7 mouse cellular contexts compared by ENCODE assay signal in the genomic region with DNA sequence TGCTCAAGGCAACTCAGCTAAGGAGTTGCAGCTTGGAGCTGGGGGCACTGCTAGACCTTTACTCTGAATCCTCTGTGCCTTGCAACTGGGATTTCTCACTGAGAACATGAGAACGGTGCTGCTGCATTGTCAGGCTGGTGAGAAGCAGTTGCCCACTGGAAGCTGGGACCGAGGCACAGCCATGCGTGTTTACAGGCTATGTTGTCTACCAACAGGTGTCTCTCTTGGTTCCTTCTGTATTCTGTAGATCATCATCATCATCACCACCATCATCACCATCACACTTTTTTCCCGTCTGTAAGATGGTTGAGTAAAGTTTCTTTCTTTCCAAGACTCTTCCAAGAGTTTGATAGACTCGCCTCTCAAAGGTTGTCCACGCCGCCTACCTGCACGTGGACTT. TPM values are rescaled to one million over a fixed set of nuclear protein-coding genes. Genes with fewer than 3 reads are reported as not detected.
DNase-seq lines count a peak whose midpoint lies in the region; ATAC-seq and TF ChIP-seq lines count a peak whose summit lies in the region.

A gene (plus strand): TSS at position 301 of the 400 bp plus-strand sequence.

- in situ Hi-C loops in ES-E14 (cut with MboI; ENCODE audit: low sequenced_read_pairs in 2 of 2, unreplicated experiment in 2 of 2) = loop anchor here (10.0 kb wide), 1 partner anchor 63 kb away; no protein-coding TSS in a partner anchor

- no peak within 1 kb of the TSS for H3K4me3 ChIP-seq in ES-E14 (ENCODE audit: insufficient read depth in 1 of 2, low read depth in 1 of 2, low read length in 2 of 2, poor library complexity in 1 of 2, severe bottlenecking in 1 of 2)
- H3K4me3 ChIP-seq in forebrain, embryonic 16.5 days (replicated peaks; ENCODE audit: low read length) = no peak within 1 kb of the TSS
- no peak within 1 kb of the TSS for H3K4me3 ChIP-seq in hindbrain, embryonic 14.5 days (replicated peaks; ENCODE audit: low read length)
- H3K4me3 ChIP-seq in liver, embryonic 16.5 days (ENCODE audit: low read depth, low read length) = no peak within 1 kb of the TSS

- no peak within 1 kb of the TSS for H3K9ac ChIP-seq in ES-E14 (ENCODE audit: insufficient read depth, low read depth, low read length, poor library complexity, severe bottlenecking)
- no peak within 1 kb of the TSS for H3K9ac ChIP-seq in forebrain, embryonic 16.5 days (replicated peaks; ENCODE audit: low read depth, low read length)
- H3K9ac ChIP-seq in hindbrain, embryonic 14.5 days = no peak within 1 kb of the TSS
- no peak within 1 kb of the TSS for H3K9ac ChIP-seq in liver, embryonic 16.5 days (ENCODE audit: low read depth, low read length)

- H3K36me3 ChIP-seq in ES-E14 (ENCODE audit: control insufficient read depth, insufficient read depth, low read length, poor library complexity, severe bottlenecking) = no peaks in the 10 kb centered on the region
- H3K36me3 ChIP-seq in forebrain, embryonic 16.5 days (ENCODE audit: control insufficient read depth, insufficient read depth) = no peaks in the 10 kb centered on the region
- no peaks in the 10 kb centered on the region for H3K36me3 ChIP-seq in hindbrain, embryonic 14.5 days (replicated peaks; ENCODE audit: control insufficient read depth, insufficient read depth)
- no peaks in the 10 kb centered on the region for H3K36me3 ChIP-seq in liver, embryonic 16.5 days (ENCODE audit: control insufficient read depth, insufficient read depth)

- no peak within 1 kb of the TSS for H3K4me2 ChIP-seq in forebrain, embryonic 16.5 days (ENCODE audit: low read length)
- no peak within 1 kb of the TSS for H3K4me2 ChIP-seq in hindbrain, embryonic 14.5 days (replicated peaks)
- H3K4me2 ChIP-seq in liver, embryonic 16.5 days (ENCODE audit: low read depth, low read length) = no peak within 1 kb of the TSS

- ATAC-seq in CD4-positive, CD25-positive, alpha-beta regulatory T cell, adult 4 months = no peak
- no peak for ATAC-seq in forebrain, embryonic 16.5 days
- no peak for ATAC-seq in hindbrain, embryonic 14.5 days (ENCODE audit: low FRiP score)
- no peak for ATAC-seq in liver, embryonic 16.5 days (ENCODE audit: low read depth)

- H3K4me1 ChIP-seq in ES-E14 (ENCODE audit: control insufficient read depth in 2 of 2, insufficient read depth in 2 of 2, low read length in 2 of 2, poor library complexity in 1 of 2) = peaks cover 6 to 17% of the 10 kb centered on the region in 2 experiments; a peak in 3 of 4 replicates
- H3K4me1 ChIP-seq in forebrain, embryonic 16.5 days (replicated peaks; ENCODE audit: control insufficient read depth, insufficient read depth, low read length) = no peaks in the 10 kb centered on the region
- no peaks in the 10 kb centered on the region for H3K4me1 ChIP-seq in hindbrain, embryonic 14.5 days (replicated peaks; ENCODE audit: control insufficient read depth, insufficient read depth, low read length)
- peaks cover 5% of the 10 kb centered on the region for H3K4me1 ChIP-seq in liver, embryonic 16.5 days (ENCODE audit: control insufficient read depth, low read depth, low read length)

- H3K9me3 ChIP-seq in ES-E14 (ENCODE audit: control insufficient read depth, insufficient read depth, low read depth, low read length) = no peaks in the 10 kb centered on the region
- H3K9me3 ChIP-seq in forebrain, embryonic 16.5 days (ENCODE audit: control insufficient read depth, low read length) = no peaks in the 10 kb centered on the region
- no peaks in the 10 kb centered on the region for H3K9me3 ChIP-seq in hindbrain, embryonic 14.5 days (ENCODE audit: control insufficient read depth, low read length)
- H3K9me3 ChIP-seq in liver, embryonic 16.5 days (replicated peaks; ENCODE audit: control insufficient read depth, low read length) = no peaks in the 10 kb centered on the region

- DNase-seq in ES-E14 (ENCODE audit: low read depth, low spot score) = no peak
- no peak for DNase-seq in hindbrain, embryonic 14.5 days (ENCODE audit: low spot score)
- DNase-seq in right cerebral cortex, postnatal 10 days (ENCODE audit: low spot score in 2 of 2) = no peak
- DNase-seq in c-Kit-positive CD71-positive TER-119-positive erythroid progenitor cells, embryonic 14.5 days (ENCODE audit: low spot score) = no peak

- no peak within 1 kb of the TSS for H3K27ac ChIP-seq in ES-E14 (ENCODE audit: insufficient read depth, low read depth, low read length, poor library complexity, severe bottlenecking)
- H3K27ac ChIP-seq in forebrain, embryonic 16.5 days (ENCODE audit: low read length) = no peak within 1 kb of the TSS
- H3K27ac ChIP-seq in hindbrain, embryonic 14.5 days = no peak within 1 kb of the TSS
- no peak within 1 kb of the TSS for H3K27ac ChIP-seq in liver, embryonic 16.5 days (ENCODE audit: low read length)

- no peaks in the 10 kb centered on the region for H3K27me3 ChIP-seq in forebrain, embryonic 16.5 days (replicated peaks; ENCODE audit: control insufficient read depth, insufficient read depth, low read length)
- H3K27me3 ChIP-seq in hindbrain, embryonic 14.5 days (ENCODE audit: control insufficient read depth, insufficient read depth, low read length) = no peaks in the 10 kb centered on the region
- no peaks in the 10 kb centered on the region for H3K27me3 ChIP-seq in liver, embryonic 16.5 days (ENCODE audit: control insufficient read depth, insufficient read depth, low read depth, low read length)

- 94% methylated on average over 8 of the region's 8 CpGs for WGBS in forebrain, embryonic 16.5 days
- WGBS in hindbrain, embryonic 14.5 days = 96% methylated on average over 8 of the region's 8 CpGs
- 77% methylated on average over 8 of the region's 8 CpGs for WGBS in liver, embryonic 16.5 days (ENCODE audit: insufficient replicate concordance)

TF ChIP-seq in ES-E14, 5 proteins besides CTCF, POLR2A, EP300 and RAD21:
- TF ChIP-seq CHD2 (IDR thresholded peaks at IDR 0.05; ENCODE audit: low read depth, low read length) (no peak), HCFC1 (IDR thresholded peaks at IDR 0.05; ENCODE audit: borderline replicate concordance, insufficient read depth, low read length) (no peak), ZNF384 (IDR thresholded peaks at IDR 0.05; ENCODE audit: low read depth, low read length) (no peak), ZC3H11A (IDR thresholded peaks at IDR 0.05; ENCODE audit: borderline replicate concordance, low read depth, low read length) (no peak), MAFK (IDR thresholded peaks at IDR 0.05; ENCODE audit: insufficient read depth, low read depth, low read length) (no peak)

RNA-seq across cellular contexts. Expression of the gene that starts here (rescaled TPM):
- 10 to 100 TPM; 28.1 to 40.3 TPM for polyA plus RNA-seq in CD4-positive, CD25-positive, alpha-beta regulatory T cell, adult 4 months (2017; shearing (Covaris generic))
- total RNA-seq in ES-E14 (2012; rRNA removed) = 30.1 and 51.5 TPM in 2 replicates
- polyA plus RNA-seq in forebrain, embryonic 16.5 days (2015; fragmentation: Nextera tagmentation; extraction: Ambion mirVana) = 345 and 364 TPM in 2 replicates
- 280 and 287 TPM in 2 replicates for polyA plus RNA-seq in hindbrain, embryonic 14.5 days (2014; fragmentation: Nextera tagmentation; extraction: Ambion mirVana)
- polyA plus RNA-seq in liver, embryonic 16.5 days (2015; fragmentation: Nextera tagmentation; extraction: Ambion mirVana) = 40.7 and 50.9 TPM in 2 replicates
